Mouse (Mus musculus) cerebellum, postnatal 14 days (tissue): ENCODE data around the gene Mettl7a1.
"Not testable (repeated sequence)": the region's sequence is repeated elsewhere in the genome, so short reads cannot be mapped to it uniquely, and the experiment has no call there.

Experiments
- DNase-seq, 2 experiments: peaks; one replicate each; pipeline ENCODE4 v3.0.0; 2021; ENCODE audit warnings: mixed read lengths in 2 of 2

Mettl7a1 gene

DNA sequence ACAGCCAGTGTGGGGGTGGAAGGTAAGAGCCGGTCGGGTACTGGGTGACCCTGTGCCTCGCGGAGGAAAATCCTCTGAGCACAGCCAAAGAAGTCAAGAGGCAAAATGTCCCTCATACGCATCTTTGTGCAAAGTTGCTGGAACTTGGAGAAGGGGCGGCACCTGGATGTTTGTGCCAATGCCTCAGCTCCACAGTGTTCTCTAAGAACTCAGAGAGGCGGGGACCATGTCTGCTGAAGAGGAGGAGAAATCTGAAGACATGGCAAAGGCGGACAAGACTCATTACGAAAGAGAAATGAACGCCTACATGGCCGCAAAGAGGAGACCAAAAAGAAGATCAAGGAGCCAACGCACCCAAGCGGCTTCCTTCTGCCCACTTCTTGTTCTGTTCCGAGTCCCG, 2.4 kb upstream of the Mettl7a1 start:
- no peak for DNase-seq

DNA sequence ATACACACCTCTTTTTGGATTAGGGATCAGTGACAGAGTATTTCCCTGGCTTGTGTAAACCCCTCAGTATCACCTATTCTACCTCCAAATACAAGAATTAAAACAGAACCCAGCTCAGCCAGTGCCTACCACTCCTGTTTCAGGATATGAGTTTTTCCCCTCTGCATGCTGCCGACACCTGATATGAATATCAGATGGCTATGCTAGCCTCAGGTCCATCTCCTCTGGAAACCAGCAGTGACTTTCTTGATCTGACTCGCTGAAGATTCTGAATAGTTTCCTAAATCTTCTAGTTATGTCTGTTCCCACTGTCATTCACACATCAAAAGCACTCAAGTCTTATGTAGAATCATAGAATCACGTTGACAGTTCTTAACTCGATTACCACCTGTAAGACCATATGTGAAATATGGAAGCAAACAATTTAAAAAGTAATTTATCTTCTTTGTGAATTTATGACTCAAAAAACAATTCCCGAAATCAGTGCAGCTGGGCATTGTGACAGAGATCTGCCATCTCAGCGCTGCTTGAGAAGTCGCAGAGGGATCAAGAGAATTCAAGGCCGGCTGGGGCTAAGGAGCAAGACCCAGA, 417 bp upstream of the Mettl7a1 start:
- no peak for DNase-seq

DNA sequence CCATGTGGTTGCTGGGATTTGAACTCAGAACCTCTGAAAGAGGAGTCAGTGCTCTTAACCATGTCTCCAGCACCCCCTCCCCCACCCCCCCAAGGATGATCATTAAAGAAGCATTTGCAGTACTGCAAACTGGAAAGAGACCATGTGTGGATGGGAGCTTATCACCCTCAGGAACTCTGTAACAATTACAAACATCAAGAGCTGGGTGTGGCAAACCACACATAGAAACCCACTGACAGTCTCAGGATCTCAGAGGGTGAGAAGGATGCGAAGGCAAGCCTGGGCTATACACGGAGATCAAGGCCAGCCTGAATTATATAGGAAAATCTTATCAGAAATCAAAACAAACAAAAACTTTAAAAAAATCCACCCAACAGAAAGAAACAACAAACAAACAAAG, 2.3 kb downstream of the Mettl7a1 start:
- no peak for DNase-seq

DNA sequence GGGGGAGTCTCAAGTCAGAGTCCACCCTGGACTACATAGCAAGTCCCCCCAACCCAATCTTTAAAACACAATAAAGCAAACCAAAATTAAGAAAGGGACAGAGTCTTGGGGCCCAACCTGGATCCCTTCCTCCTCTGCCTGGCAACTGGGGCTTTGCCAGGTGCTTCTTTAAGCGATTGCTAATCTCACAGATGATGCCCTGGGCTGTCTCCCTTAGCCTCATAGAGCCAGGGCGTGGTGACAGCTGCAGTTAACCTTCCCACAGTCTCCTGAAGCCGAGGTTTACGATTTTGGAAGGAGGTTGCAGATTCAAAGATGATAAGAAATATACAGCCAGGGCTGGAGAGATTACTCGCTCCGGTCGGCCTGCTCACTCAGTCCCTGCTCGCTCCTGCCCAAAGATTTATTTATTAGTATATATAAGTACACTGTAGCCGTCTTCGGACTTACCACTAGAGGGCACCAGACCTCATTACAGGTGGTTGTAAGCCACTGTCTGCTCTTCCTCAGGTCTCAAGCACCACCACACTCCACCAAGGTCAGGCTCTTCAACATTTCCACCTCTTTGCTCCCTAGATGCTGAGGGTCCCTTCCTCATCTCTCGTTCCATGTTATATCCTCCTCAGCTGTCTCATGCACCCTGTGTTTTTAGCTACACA, 3.6 kb downstream of the Mettl7a1 start:
- peak; percentile 47 to 62 for DNase-seq

DNA sequence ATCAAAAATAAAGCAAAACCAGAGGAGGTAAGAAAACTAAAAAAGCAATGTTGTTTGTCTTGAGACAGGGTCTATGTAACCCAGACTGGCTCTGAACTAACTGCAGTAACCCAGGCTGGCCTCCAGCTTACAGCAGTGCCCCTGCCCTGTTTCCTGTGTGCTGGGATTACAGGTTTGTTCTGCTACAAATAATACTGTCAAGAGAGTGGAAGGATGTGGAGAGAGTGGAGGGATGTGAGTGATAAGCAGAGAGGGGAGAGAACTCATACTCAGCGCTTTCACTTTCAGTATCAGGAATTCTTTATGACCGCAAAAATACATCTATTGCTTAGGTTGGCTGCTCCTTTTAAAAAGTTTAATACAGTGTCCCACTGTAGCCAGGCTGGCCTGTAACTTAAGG, 8.4 kb downstream of the Mettl7a1 start:
- no peak for DNase-seq

DNA sequence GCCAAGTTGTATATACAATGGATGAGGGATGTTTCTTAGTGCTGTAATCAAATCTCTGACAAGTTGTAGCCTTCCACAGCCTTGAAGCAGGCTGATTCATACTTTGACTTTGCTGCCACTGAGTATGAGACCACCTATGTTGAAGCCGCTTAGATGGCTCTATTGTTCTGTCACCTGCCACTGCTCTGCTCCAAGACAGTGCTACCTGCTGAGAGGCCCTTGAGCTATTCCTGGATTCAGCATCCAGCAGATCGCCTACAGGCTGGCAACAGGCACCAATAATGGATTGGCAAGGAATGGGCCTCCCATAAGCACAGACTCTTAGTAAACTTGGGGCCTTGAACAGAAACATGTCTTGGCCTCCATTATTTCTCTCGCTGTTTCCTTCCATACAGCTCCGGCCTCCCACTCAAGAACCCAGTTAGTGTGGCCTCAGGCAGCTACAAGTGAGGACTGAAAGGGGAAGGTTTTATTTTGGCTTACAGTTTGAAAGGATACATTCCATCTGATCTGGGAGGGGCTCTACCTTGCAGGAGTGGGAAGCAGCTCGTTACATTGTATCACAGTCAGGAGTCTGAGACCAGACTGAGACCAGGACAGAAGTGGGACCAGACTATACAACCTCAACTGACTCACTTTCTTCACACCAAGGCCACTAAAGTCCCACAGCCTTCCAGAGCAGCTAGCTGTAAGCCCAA, 10.7 kb downstream of the Mettl7a1 start:
- no peak for DNase-seq

DNA sequence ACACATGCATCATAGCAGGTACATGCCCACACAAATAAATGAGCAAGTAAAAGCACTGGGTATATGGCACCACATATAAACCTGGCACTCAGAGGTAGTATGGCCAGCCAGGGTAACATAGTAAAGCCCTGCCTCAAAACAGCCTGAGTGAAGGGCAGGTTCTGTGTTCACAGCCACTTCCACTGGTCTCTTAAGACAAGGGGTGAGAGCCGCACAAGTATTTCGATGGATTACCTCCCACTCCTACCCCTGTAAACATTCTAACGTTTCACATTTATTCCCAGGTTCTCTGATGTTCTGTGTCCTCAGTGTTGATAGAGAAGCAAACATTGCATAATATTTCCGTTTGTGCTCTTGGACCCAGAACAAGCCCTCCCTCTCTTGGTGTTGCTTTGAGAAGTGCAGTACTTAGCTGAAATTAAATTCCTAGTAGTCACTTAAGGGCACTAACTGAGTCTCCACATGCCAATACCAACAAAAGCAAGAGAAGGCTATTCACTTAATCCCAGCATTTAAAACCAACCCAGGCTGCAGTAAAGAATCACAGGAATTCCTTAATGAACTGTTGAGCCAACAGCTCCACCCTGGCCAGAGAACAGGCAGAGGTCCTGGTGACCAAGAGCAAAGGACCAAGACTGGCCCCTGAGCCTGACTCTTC, 14.2 kb downstream of the Mettl7a1 start:
- not testable (repeated sequence) for DNase-seq

DNA sequence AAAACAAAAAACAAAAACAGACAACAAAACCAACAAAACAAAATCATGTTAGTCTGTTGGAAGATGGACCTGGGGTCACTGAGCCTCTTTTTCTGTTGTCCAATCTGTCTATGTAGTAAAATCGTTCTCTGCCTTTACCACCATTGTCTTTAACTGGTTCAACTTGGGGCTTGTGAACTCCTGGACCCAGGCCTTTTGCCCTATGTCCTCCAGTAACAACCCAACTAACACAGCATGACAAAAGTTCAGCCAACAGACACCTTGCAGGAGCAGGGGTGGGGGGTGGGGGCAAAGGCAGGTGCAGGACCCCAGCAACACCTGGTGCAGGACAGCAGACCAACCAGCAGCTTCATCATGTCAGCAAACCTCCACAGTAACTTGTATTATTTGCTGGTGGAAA, 15.9 kb downstream of the Mettl7a1 start:
- DNase-seq: no peak

DNA sequence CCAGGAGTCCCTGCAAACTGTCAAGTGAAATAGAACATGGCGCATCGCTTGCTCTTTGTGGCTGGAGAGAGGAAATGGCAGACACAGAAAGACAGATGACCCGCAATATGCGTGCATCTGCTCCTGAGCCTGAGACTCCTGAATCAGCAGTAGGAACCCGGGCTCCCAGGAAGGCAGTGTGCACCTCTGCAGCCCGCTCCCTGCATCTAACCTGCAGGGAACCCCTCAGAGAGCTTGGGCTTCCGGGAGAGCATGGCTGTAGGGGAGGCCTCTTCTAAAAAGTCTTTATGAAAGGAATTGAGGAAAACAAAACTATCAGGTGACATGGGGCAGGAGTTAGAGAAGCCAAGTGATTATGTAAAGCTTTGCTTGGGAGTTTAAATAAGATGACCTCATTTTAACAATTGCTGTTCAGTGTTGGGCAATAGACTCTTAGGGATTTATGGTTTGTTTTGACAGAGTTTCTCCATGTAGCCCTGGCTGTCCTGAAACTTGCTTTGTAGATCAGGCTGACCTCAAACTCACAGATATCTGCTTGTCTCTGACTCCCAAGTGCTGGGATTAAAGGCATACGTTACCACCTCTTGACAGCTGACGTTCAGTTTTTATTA, 16.5 kb downstream of the Mettl7a1 start:
- no peak for DNase-seq

DNA sequence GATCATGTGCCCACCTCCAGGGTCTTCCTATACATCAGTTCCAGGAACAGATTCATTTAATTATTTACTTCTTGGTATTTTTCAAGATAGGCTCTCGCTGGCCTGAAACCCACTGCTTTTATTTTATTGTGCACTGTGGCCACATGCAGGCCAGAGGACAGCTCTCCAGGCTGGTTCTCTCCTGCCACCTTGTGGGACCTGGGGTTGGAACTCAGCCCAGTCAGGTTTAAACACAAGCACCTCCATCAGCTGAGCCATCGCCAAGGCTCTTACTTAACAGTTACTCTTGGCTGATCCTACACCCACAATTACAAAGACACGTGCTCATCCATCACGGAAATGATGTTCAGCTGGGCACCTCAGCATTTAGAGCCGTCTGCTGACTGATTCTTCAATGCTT, 17.2 kb downstream of the Mettl7a1 start:
- peak; percentile 75 to 82 for DNase-seq

DNA sequence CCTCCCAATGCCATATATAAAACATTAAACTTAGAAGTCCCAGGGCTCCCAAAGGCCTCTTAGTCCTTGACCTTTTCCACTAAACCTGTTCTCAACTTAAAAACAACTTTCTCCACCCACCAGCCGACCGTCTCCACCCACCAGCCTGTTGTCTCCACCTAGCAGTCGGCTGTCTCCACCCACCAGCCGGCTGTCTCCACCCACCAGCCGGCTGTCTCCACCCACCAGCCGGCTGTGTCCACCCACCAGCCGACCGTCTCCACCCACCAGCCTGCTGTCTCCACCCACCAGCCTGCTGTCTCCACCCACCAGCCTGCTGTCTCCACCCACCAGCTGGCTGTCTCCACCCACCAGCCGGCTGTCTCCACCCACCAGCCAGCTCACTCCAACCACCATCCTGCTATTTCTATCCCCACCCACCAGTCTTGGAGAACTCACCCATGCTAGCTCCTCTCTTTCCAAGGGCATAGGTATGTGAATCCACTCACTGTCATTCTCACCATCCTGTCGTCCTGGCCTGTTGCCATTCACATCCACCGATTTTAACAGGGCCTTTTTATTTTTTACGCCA, 20.2 kb downstream of the Mettl7a1 start:
- DNase-seq: no peak

DNA sequence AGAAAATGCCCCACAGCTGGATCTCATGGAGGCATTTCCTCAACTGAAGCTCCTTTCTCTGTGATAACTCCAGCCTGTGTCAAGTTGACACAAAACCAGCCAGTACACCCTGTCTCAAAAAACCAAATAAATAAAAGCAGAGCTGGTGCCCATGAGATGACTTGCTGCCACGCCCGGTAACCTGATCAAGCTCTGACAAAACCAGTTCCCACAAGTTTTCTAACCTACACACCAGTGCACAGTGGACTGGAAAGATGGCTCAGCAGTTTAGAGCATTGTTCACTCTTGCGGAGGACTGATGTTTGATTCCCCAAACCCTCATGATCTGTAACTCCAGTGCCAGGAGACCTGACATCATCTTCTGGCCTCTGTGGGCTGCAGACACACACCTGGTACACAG, 21.3 kb downstream of the Mettl7a1 start:
- no peak for DNase-seq

DNA sequence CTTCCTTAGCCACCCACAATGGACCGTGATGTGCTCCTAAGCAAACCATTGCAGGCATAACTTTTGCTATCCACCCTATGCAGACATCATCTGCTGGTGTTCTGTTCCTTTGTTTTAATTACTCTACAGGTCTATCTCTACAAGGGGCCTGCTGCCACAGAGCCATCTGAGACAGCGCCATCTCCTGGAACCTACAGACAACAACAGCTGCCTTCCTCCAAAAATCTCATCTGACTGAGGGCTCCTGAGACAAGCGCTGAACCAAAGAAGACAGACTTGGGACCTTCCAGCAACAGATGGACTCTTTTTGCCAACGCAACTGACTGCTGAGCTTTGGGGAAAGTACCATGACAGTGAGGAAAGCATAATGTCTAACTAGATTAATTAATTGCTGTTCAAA, 24.1 kb downstream of the Mettl7a1 start:
- not testable (repeated sequence) for DNase-seq

DNA sequence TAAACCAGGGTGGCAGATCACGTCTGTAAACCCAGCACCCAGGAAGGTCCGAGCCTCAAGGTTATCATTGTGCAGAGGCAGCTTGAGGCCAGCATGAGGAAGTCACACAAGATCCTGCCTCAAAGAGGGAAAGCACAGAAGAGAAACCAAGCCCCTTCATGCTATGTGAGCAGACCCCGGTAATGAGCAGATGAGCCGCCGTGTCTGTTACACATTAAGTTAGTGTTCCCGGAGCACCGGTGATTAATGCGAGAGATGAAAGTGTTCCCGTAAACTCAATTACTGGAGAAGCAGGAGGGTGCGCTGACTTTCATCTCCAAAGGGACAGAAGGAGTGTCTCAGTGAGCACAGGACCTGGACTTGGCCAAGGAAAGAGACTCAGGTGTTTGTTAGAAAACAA, 25.4 kb downstream of the Mettl7a1 start:
- DNase-seq: not testable (repeated sequence)

DNA sequence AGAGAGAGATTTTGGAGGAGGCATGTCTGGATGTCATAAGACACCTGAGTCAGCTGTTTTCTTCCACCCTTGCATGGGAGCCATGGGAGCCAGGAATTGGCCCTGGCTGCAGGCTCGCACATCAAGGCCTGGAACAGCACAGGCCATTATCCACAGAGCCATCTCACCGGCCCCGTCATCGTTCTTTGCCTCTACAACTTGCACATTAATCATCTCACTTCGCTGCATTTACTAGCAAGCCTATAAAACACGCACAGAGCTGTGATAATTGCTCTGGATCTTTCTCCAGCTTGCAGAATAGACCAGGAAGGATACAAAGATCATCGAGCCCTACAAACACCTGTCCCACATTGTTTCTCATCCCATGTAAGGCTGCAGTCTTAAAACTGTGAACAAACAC, 26.8 kb downstream of the Mettl7a1 start:
- DNase-seq: no peak

DNA sequence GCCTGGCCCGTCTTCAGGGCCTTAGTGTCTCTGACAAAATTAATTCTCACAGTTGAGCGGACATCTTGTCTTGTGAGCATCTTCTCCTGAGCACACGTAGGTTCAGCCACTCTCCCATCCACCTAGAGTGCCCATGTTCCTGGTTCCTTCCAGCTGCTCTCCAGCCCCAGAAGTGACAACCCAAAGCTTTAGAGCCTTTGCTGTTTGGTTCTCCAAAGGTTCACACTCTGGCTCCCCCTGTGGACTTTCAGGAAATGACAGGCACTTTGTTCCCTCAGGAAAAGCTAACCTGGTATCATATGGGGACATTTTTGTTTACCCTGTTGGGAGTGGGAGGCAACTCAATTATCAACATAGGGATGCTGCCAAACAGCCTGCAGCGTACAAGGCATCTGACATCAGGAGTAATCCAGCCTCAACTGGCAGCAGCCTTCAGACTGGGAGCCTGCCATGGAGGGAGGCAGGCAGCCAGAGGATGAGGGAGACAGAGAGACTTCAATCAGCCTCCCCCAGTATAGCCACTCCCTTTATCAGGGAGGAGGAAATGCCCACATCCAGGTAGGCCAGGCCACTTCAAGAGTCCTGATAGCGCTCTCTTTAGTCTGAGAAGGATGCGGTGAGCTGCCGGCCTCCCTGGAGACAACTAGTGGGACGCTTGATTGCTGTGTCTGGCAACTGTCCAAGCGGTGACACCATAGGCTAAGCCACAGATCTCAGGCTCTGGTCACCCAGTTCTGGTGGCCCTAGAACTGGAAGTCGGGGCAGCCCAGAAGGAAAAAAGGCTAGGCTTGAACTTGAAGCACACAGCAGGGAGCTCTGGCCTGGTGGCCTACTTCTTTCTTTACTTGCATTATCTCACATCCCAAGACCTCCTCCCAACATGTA, 28.4 kb downstream of the Mettl7a1 start:
- peak; percentile 39 to 40 for DNase-seq

DNA sequence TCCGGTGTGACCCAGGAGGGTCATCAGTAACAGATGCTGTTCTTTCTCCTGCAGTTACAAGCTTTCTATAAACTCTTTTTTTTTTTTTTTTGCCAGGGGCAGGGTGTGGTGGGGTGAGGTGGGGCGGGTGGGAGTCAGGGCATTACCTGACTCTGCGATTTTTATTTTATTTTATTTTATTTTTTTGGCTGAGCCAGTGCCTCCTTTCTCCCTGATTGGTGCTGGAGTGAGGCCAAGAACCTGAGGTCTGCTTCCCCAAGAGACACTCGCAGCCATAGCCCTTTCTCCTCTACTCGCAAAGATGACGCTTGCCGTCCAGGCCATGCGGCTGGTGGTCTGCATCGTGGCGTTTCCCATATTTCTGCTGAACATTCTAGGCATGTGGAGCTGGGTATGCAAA, 30.7 kb downstream of the Mettl7a1 start, which contains the start of gene Mettl7a3:
TSS of gene Mettl7a3 (plus strand) at position 301 of the 400 bp plus-strand sequence.
- DNase-seq: peak in 1 of 2 experiments; percentile 40

DNA sequence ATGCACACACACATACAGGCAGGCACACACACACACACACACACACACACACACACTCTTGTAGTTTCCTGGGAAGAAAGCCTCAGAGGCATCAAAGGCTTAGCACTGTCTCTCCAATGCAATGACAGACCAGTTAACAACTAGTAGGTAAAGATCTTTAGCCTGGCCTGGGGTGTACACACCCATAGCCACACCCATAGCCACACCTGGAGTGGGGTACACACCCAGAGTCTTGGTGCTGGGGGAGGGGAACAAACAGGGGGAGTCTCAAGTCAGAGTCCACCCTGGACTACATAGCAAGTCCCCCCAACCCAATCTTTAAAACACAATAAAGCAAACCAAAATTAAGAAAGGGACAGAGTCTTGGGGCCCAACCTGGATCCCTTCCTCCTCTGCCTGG, 33.4 kb downstream of the Mettl7a1 start:
- not testable (repeated sequence) for DNase-seq

DNA sequence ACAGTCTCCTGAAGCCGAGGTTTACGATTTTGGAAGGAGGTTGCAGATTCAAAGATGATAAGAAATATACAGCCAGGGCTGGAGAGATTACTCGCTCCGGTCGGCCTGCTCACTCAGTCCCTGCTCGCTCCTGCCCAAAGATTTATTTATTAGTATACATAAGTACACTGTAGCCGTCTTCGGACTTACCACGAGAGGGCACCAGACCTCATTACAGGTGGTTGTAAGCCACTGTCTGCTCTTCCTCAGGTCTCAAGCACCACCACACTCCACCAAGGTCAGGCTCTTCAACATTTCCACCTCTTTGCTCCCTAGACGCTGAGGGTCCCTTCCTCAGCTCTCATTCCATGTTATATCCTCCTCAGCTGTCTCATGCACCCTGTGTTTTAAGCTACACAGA, 33.9 kb downstream of the Mettl7a1 start:
- DNase-seq: peak; percentile 77 to 85

DNA sequence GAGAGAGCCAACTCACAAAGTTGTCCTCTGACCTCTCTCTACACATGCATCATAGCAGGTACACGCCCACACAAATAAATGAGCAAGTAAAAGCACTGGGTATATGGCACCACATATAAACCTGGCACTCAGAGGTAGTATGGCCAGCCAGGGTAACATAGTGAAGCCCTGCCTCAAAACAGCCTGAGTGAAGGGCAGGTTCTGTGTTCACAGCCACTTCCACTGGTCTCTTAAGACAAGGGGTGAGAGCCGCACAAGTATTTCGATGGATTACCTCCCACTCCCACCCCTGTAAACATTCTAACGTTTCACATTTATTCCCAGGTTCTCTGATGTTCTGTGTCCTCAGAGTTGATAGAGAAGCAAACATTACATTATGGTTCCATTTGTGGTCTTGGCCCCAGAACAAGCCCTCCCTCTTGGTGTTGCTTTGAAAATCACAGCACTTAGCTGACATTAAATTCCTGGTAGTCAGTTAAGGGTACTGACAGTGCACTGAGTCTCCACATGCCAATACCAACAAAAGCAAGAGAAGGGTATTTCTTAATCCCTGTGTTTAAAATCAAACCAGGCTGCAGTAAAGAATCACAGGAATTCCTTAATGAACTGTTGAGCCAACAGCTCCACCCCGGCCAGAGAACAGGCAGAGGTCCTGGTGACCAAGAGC, 37.5 kb downstream of the Mettl7a1 start:
- not testable (repeated sequence) for DNase-seq

DNA sequence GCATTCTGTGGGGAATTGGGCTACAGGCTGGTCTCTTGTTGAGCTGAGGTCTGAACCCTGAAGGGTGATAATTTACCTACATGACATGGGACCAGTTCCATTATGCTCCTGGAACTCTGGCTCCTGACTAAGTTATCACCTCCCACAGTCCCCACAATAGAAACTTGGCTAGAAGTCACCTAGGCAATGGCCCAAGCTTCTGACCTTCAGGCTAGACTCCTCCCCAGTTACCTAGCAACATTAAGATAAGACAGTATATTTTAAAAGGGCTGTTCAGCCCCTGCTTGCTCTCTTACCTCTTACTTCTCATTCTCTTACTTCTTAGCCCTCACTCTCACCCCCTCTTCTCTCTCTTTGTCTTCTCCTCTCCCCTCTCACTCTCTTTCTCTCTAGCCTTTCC, 41.5 kb downstream of the Mettl7a1 start:
- no peak for DNase-seq
